Mouse (Mus musculus): ENCODE measurements around the gene Ankmy2. TPM values are rescaled to one million over a fixed set of nuclear protein-coding genes. Genes with fewer than 3 reads are reported as not detected.

Gene Ankmy2
- polyA plus RNA-seq, 1 experiment from 2014 or later, result 32.0 TPM

GRCm38 (mm10) chr12:36132254-36132653 lies 24.7 kb upstream of the Ankmy2 start:
- no peak overlapping the region for H3K9ac ChIP-seq (ENCODE audit: low read depth, low read length)
- H3K27me3 ChIP-seq (ENCODE audit: control insufficient read depth, insufficient read depth, low read length), result no peaks in the 10 kb centered on the region
- DNase-seq (ENCODE audit: low spot score), result no peak
- 96% methylated on average over 2 of the region's 2 CpGs for WGBS
- no peaks in the 10 kb centered on the region for H3K36me3 ChIP-seq (ENCODE audit: control insufficient read depth, insufficient read depth, low read length)
- no peak for ATAC-seq (ENCODE audit: low FRiP score)
- H3K4me2 ChIP-seq (replicated peaks; ENCODE audit: low read depth, low read length), result no peak overlapping the region
- no peak overlapping the region for H3K4me3 ChIP-seq (ENCODE audit: low read depth, low read length)
- H3K9me3 ChIP-seq (ENCODE audit: control insufficient read depth, low read length), result no peaks in the 10 kb centered on the region
- no peaks in the 10 kb centered on the region for H3K4me1 ChIP-seq (replicated peaks; ENCODE audit: control insufficient read depth, insufficient read depth, low read length)
- H3K27ac ChIP-seq (ENCODE audit: low read depth, low read length), result no peak overlapping the region

- DNase-seq (ENCODE audit: low spot score), result no peak
- H3K36me3 ChIP-seq (ENCODE audit: control insufficient read depth, insufficient read depth, low read length), result no peaks in the 10 kb centered on the region
- H3K9me3 ChIP-seq (ENCODE audit: control insufficient read depth, low read length), result no peaks in the 10 kb centered on the region
- H3K4me2 ChIP-seq (replicated peaks; ENCODE audit: low read depth, low read length), result no peak overlapping the region
- no peak overlapping the region for H3K27ac ChIP-seq (ENCODE audit: low read depth, low read length)
- H3K4me3 ChIP-seq (ENCODE audit: low read depth, low read length), result no peak overlapping the region
- H3K27me3 ChIP-seq (ENCODE audit: control insufficient read depth, insufficient read depth, low read length), result no peaks in the 10 kb centered on the region
- no peaks in the 10 kb centered on the region for H3K4me1 ChIP-seq (replicated peaks; ENCODE audit: control insufficient read depth, insufficient read depth, low read length)
- H3K9ac ChIP-seq (ENCODE audit: low read depth, low read length), result no peak overlapping the region
- ATAC-seq (ENCODE audit: low FRiP score), result no peak
- 92% methylated on average over 3 of the region's 3 CpGs for WGBS
These were observed 24.2 kb upstream of the Ankmy2 start for GRCm38 (mm10) chr12:36132668-36133067.

DNA sequence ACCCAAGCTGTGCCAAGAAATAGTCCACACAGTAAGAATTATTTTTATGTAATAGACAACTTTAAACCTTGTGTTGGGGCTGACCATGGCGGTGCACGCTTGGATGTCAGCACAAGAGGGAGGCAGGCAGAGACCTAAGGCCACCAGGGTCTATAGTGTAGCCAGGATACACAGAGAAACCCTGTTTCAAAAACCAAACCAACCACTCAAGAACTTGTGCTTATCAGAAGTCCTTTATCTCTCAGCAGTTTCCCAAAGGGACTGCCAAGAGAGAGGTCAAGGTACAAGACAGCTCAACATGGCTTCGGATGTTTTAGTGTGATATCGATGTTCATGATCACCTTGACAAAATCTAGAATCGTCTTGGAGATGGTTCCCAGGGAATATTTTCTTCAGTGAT lies 23.4 kb upstream of the Ankmy2 start:
- Histone ChIP-seq H3K4me2 (replicated peaks; ENCODE audit: low read depth, low read length) (no peak overlapping the region), H3K36me3 (ENCODE audit: control insufficient read depth, insufficient read depth, low read length) (no peaks in the 10 kb centered on the region), H3K9ac (ENCODE audit: low read depth, low read length) (no peak overlapping the region), H3K4me1 (replicated peaks; ENCODE audit: control insufficient read depth, insufficient read depth, low read length) (no peaks in the 10 kb centered on the region), H3K27ac (ENCODE audit: low read depth, low read length) (no peak overlapping the region), H3K4me3 (ENCODE audit: low read depth, low read length) (no peak overlapping the region), H3K9me3 (ENCODE audit: control insufficient read depth, low read length) (no peaks in the 10 kb centered on the region), H3K27me3 (ENCODE audit: control insufficient read depth, insufficient read depth, low read length) (no peaks in the 10 kb centered on the region)
- WGBS, result 94% methylated on average over 5 of the region's 5 CpGs
- ATAC-seq (ENCODE audit: low FRiP score) (no peak), DNase-seq (ENCODE audit: low spot score) (no peak)

DNA sequence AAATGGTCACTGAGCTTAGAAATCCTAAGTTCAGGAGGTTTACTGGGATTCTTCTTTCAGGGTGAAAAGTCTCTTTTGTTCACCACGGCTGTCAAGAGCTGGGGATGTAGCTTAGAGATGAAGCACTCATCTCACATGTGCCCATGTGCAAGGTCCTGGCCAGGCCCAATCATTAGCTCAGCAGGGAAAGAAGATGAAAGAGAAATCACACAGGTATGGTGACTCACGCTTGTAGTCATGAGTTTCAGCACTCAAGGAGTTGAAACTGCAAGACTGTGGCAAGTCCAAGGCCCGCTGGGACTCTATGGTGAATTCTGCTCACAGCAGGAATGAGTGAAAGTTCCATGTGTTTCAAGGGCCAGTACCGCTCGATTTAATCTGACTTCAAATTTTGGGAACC lies 22.8 kb upstream of the Ankmy2 start:
- DNase-seq (ENCODE audit: low spot score), result no peak
- WGBS, result 92% methylated on average over 5 of the region's 5 CpGs
- ATAC-seq (ENCODE audit: low FRiP score), result no peak
- Histone ChIP-seq H3K4me2 (replicated peaks; ENCODE audit: low read depth, low read length) (no peak overlapping the region), H3K9me3 (ENCODE audit: control insufficient read depth, low read length) (no peaks in the 10 kb centered on the region), H3K27me3 (ENCODE audit: control insufficient read depth, insufficient read depth, low read length) (no peaks in the 10 kb centered on the region), H3K27ac (ENCODE audit: low read depth, low read length) (no peak overlapping the region), H3K9ac (ENCODE audit: low read depth, low read length) (no peak overlapping the region), H3K4me1 (replicated peaks; ENCODE audit: control insufficient read depth, insufficient read depth, low read length) (no peaks in the 10 kb centered on the region), H3K36me3 (ENCODE audit: control insufficient read depth, insufficient read depth, low read length) (no peaks in the 10 kb centered on the region), H3K4me3 (ENCODE audit: low read depth, low read length) (no peak overlapping the region)

DNA sequence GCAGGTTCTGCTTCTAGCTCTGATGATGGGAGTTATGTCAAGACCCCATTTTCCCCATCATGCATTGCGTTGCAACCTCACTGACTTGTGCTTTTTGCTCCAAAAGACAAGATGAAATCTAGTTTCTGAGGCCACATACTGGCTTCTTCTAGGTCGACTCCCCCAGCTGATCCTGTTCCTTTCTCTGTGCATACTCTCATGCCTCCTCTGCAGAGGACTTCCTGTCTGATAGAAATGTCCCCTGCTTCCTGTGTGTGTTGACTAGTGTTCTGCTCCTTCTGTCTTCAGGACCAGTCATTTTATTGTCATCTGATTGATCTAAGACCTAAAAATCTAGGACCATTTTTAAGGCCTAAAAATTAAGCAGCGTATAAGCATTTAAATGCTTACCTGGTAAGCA lies 21.5 kb upstream of the Ankmy2 start:
- no peak for DNase-seq (ENCODE audit: low spot score)
- ATAC-seq (ENCODE audit: low FRiP score), result no peak

DNA sequence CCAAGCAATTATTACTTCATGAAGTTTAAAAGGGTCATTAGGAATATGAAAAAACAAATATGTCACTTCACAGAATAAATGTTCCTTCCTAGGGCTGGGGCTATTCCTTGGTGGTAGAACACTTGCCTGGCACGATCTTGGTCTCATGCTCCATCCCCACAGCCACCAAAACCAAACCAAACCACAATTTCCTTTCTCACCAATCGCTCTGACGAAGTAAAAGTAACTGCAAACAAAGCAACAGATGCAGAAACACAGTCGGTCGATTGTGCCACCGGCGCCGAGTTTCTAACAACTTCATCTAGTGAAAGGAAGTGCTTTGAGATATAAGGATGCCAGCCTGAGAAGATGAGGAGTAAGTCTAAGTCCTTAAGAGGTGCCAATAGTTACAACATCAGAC lies 20.6 kb upstream of the Ankmy2 start:
- Histone ChIP-seq H3K4me3 (ENCODE audit: low read depth, low read length) (no peak overlapping the region), H3K27ac (ENCODE audit: low read depth, low read length) (no peak overlapping the region), H3K27me3 (ENCODE audit: control insufficient read depth, insufficient read depth, low read length) (no peaks in the 10 kb centered on the region), H3K9ac (ENCODE audit: low read depth, low read length) (no peak overlapping the region), H3K4me2 (replicated peaks; ENCODE audit: low read depth, low read length) (no peak overlapping the region), H3K4me1 (replicated peaks; ENCODE audit: control insufficient read depth, insufficient read depth, low read length) (no peaks in the 10 kb centered on the region), H3K36me3 (ENCODE audit: control insufficient read depth, insufficient read depth, low read length) (no peaks in the 10 kb centered on the region), H3K9me3 (ENCODE audit: control insufficient read depth, low read length) (no peaks in the 10 kb centered on the region)
- WGBS, result 97% methylated on average over 8 of the region's 8 CpGs
- DNase-seq (ENCODE audit: low spot score), result no peak
- no peak for ATAC-seq (ENCODE audit: low FRiP score)

More for the DNA sequence above, 21.5 kb upstream of the Ankmy2 start:
- no peaks in the 10 kb centered on the region for H3K27me3 ChIP-seq (ENCODE audit: control insufficient read depth, insufficient read depth, low read length)
- H3K36me3 ChIP-seq (ENCODE audit: control insufficient read depth, insufficient read depth, low read length), result no peaks in the 10 kb centered on the region
- H3K4me2 ChIP-seq (replicated peaks; ENCODE audit: low read depth, low read length), result no peak overlapping the region
- no peak overlapping the region for H3K4me3 ChIP-seq (ENCODE audit: low read depth, low read length)
- 93% methylated on average over 3 of the region's 3 CpGs for WGBS
- H3K9ac ChIP-seq (ENCODE audit: low read depth, low read length), result no peak overlapping the region
- no peaks in the 10 kb centered on the region for H3K9me3 ChIP-seq (ENCODE audit: control insufficient read depth, low read length)
- H3K4me1 ChIP-seq (replicated peaks; ENCODE audit: control insufficient read depth, insufficient read depth, low read length), result no peaks in the 10 kb centered on the region
- no peak overlapping the region for H3K27ac ChIP-seq (ENCODE audit: low read depth, low read length)

DNA sequence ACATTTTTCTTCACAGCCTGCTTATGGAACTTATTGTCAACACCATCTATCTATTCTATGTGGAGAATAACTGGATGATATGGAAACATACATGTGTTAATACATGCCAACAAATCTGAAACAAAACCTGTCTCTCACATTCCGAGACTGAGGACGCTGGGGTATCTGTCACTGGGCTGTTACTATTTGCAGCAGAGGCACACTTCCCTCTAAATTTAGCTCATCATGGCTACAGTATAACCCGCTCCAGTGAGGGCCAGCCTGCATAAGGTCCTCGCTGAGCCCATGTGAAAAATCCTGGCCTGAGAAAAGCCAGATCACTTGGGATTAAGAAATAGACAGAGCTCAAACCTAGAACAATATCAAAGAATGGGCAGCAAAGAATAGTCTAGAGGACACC lies 19.7 kb upstream of the Ankmy2 start:
- whole genome bisulfite sequencing, result 94% methylated on average over 4 of the region's 4 CpGs
- H3K9me3 ChIP-seq (ENCODE audit: control insufficient read depth, low read length), result no peaks in the 10 kb centered on the region
- no peak for DNase-seq (ENCODE audit: low spot score)
- no peaks in the 10 kb centered on the region for H3K4me1 ChIP-seq (replicated peaks; ENCODE audit: control insufficient read depth, insufficient read depth, low read length)
- no peak for ATAC-seq (ENCODE audit: low FRiP score)
- H3K36me3 ChIP-seq (ENCODE audit: control insufficient read depth, insufficient read depth, low read length), result no peaks in the 10 kb centered on the region
- no peak overlapping the region for H3K9ac ChIP-seq (ENCODE audit: low read depth, low read length)
- H3K27ac ChIP-seq (ENCODE audit: low read depth, low read length), result no peak overlapping the region
- H3K4me2 ChIP-seq (replicated peaks; ENCODE audit: low read depth, low read length), result no peak overlapping the region
- no peak overlapping the region for H3K4me3 ChIP-seq (ENCODE audit: low read depth, low read length)
- H3K27me3 ChIP-seq (ENCODE audit: control insufficient read depth, insufficient read depth, low read length), result no peaks in the 10 kb centered on the region

- H3K27me3 ChIP-seq (ENCODE audit: control insufficient read depth, insufficient read depth, low read length), result no peaks in the 10 kb centered on the region
- H3K4me1 ChIP-seq (replicated peaks; ENCODE audit: control insufficient read depth, insufficient read depth, low read length), result no peaks in the 10 kb centered on the region
- no peak overlapping the region for H3K4me2 ChIP-seq (replicated peaks; ENCODE audit: low read depth, low read length)
- no peak overlapping the region for H3K27ac ChIP-seq (ENCODE audit: low read depth, low read length)
- no peak overlapping the region for H3K4me3 ChIP-seq (ENCODE audit: low read depth, low read length)
- no peak overlapping the region for H3K9ac ChIP-seq (ENCODE audit: low read depth, low read length)
- 98% methylated on average over 6 of the region's 6 CpGs for WGBS
- H3K9me3 ChIP-seq (ENCODE audit: control insufficient read depth, low read length), result no peaks in the 10 kb centered on the region
- DNase-seq (ENCODE audit: low spot score) (no peak), ATAC-seq (ENCODE audit: low FRiP score) (no peak)
- no peaks in the 10 kb centered on the region for H3K36me3 ChIP-seq (ENCODE audit: control insufficient read depth, insufficient read depth, low read length)
These were observed 16.5 kb upstream of the Ankmy2 start for GRCm38 (mm10) chr12:36140401-36140800.

DNA sequence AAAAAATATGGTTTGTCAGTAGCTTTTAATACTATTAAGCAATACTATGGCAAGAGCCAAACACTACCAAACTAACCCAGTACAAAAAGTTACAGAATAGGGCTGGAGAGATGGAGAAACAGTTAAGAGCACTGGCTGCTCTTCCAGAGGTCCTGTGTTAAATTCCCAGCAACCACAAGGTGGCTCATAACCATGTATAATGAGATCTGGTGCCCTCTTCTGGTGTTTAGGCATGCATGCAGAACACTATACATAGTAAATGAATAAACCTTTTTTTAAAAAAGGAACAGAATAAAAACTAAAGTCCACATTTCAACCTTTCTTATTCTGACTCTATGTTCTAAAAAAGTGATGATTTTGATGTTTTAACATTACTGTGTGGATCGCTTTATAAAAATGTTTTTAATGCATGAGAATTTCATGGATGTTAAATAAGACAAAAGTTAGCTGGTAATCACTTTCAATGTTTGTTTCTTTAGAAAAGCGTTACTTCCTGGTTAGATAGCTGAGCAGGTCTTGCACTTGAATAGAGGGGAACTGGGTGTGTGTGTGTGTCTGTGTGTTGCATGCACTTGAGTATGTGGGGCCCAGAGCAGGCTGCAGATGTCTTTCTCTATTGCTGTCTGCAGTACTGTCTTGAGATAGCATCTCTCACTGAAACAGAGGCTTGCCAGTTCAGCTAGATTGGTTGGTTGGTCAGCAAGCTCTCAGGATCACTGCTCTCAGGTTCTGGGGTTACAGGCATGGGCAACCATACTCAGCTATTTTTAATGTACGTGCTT lies 10.5 kb upstream of the Ankmy2 start:
- H3K27me3 ChIP-seq (ENCODE audit: control insufficient read depth, insufficient read depth, low read length), result no peaks in the 10 kb centered on the region
- H3K27ac ChIP-seq (ENCODE audit: low read depth, low read length), result no peak overlapping the region
- no peak overlapping the region for H3K9ac ChIP-seq (ENCODE audit: low read depth, low read length)
- no peak overlapping the region for H3K4me3 ChIP-seq (ENCODE audit: low read depth, low read length)
- 95% methylated on average over 3 of the region's 3 CpGs for WGBS
- no peak overlapping the region for H3K4me2 ChIP-seq (replicated peaks; ENCODE audit: low read depth, low read length)
- no peaks in the 10 kb centered on the region for H3K4me1 ChIP-seq (replicated peaks; ENCODE audit: control insufficient read depth, insufficient read depth, low read length)
- ATAC-seq (ENCODE audit: low FRiP score), result no peak
- no peaks in the 10 kb centered on the region for H3K9me3 ChIP-seq (ENCODE audit: control insufficient read depth, low read length)
- no peak for DNase-seq (ENCODE audit: low spot score)
- no peaks in the 10 kb centered on the region for H3K36me3 ChIP-seq (ENCODE audit: control insufficient read depth, insufficient read depth, low read length)

Data from hindbrain, embryonic 11.5 days (tissue).